Mouse (Mus musculus): ENCODE measurements around the gene Kcnq1.

GRCm38 (mm10) chr7:143119826-143120225, 13.7 kb downstream of the Kcnq1 start:
- no peak for TF ChIP-seq GATA1 (IDR thresholded peaks at IDR 0.05; ENCODE audit: low read length)
- no peak for TF ChIP-seq TAL1 (IDR thresholded peaks at IDR 0.05; ENCODE audit: low read length)
